Mouse (Mus musculus): ENCODE measurements around the gene Sema7a. TPM values are rescaled to one million over a fixed set of nuclear protein-coding genes. Genes with fewer than 3 reads are reported as not detected.

The Sema7a gene
- total RNA-seq, 2 experiments from 2014 or later: 8.8 to 9.8 TPM

GRCm38 (mm10) chr9:57938225-57939055, 1.5 kb upstream of the Sema7a start:
- DNase-seq: no peak

- DNase-seq: no peak
Observed at GRCm38 (mm10) chr9:57940349-57940794, 460 bp downstream of the Sema7a start.

- DNase-seq: no peak
Observed at GRCm38 (mm10) chr9:57940861-57941638, 1.1 kb downstream of the Sema7a start.

- no peak for DNase-seq
Observed at GRCm38 (mm10) chr9:57942039-57942438, 2.1 kb downstream of the Sema7a start.

- no peak for DNase-seq
Observed at GRCm38 (mm10) chr9:57943067-57943466, 3.2 kb downstream of the Sema7a start.

- DNase-seq: no peak
Observed at GRCm38 (mm10) chr9:57944572-57944971, 4.7 kb downstream of the Sema7a start.

- DNase-seq: no peak
Observed at GRCm38 (mm10) chr9:57945771-57946616, 6.1 kb downstream of the Sema7a start.

- no peak for DNase-seq
Observed at GRCm38 (mm10) chr9:57947381-57948030, 7.6 kb downstream of the Sema7a start.

- no peak for DNase-seq
Observed at GRCm38 (mm10) chr9:57948333-57948931, 8.5 kb downstream of the Sema7a start.

- DNase-seq: no peak
Observed at GRCm38 (mm10) chr9:57949102-57949704, 9.3 kb downstream of the Sema7a start.

GRCm38 (mm10) chr9:57949879-57950278, 10.0 kb downstream of the Sema7a start:
- DNase-seq: no peak

- no peak for DNase-seq
Observed at GRCm38 (mm10) chr9:57950519-57950918, 10.6 kb downstream of the Sema7a start.

- no peak for DNase-seq
Observed at GRCm38 (mm10) chr9:57951993-57952392, 12.1 kb downstream of the Sema7a start.

GRCm38 (mm10) chr9:57954962-57955744, 15.2 kb downstream of the Sema7a start:
- no peak for DNase-seq

GRCm38 (mm10) chr9:57955764-57956163, 15.9 kb downstream of the Sema7a start:
- no peak for DNase-seq

GRCm38 (mm10) chr9:57956196-57956837, 16.4 kb downstream of the Sema7a start:
- no peak for DNase-seq

GRCm38 (mm10) chr9:57956838-57957236, 16.9 kb downstream of the Sema7a start:
- DNase-seq: no peak

GRCm38 (mm10) chr9:57958615-57959014, 18.7 kb downstream of the Sema7a start:
- DNase-seq: no peak

GRCm38 (mm10) chr9:57959399-57959798, 19.5 kb downstream of the Sema7a start:
- no peak for DNase-seq

Measured in gastrocnemius, postnatal 25 days (tissue).